Mouse (Mus musculus): ENCODE data around the gene Zfp36. TPM values are rescaled to one million over a fixed set of nuclear protein-coding genes. Genes with fewer than 3 reads are reported as not detected.

The Zfp36 gene
- polyA plus RNA-seq, 1 experiment from 2014 or later, result 3.9 TPM

Other genes with a start within 250 kb of the Zfp36 start
- 38.3 and 45.9 TPM in 2 replicates for gene Fbl, start 210.5 kb downstream of the Zfp36 start, polyA plus RNA-seq (2014; fragmentation: Nextera tagmentation; extraction: Ambion mirVana)
- 18.1 and 23.5 TPM in 2 replicates for gene Dyrk1b, start 200.8 kb downstream of the Zfp36 start, polyA plus RNA-seq (2014; fragmentation: Nextera tagmentation; extraction: Ambion mirVana)
- gene Eid2, start 112.4 kb downstream of the Zfp36 start, polyA plus RNA-seq (2014; fragmentation: Nextera tagmentation; extraction: Ambion mirVana), result 7.2 and 12.7 TPM in 2 replicates
- 17.4 and 19.0 TPM in 2 replicates for gene Eid2b, start 102.5 kb downstream of the Zfp36 start, polyA plus RNA-seq (2014; fragmentation: Nextera tagmentation; extraction: Ambion mirVana)
- gene Selenov, start 89.1 kb downstream of the Zfp36 start, polyA plus RNA-seq (2014; fragmentation: Nextera tagmentation; extraction: Ambion mirVana), result 0.46 and 0.52 TPM in 2 replicates
- gene Dll3, start 78.0 kb downstream of the Zfp36 start, polyA plus RNA-seq (2014; fragmentation: Nextera tagmentation; extraction: Ambion mirVana), result 77.4 and 86.1 TPM in 2 replicates
- 189 and 201 TPM in 2 replicates for gene Timm50, start 68.2 kb downstream of the Zfp36 start, polyA plus RNA-seq (2014; fragmentation: Nextera tagmentation; extraction: Ambion mirVana)
- 68.0 and 74.9 TPM in 2 replicates for gene Supt5, start 41.5 kb downstream of the Zfp36 start, polyA plus RNA-seq (2014; fragmentation: Nextera tagmentation; extraction: Ambion mirVana)
- 746 and 776 TPM in 2 replicates for gene Rps16, start 29.6 kb downstream of the Zfp36 start, polyA plus RNA-seq (2014; fragmentation: Nextera tagmentation; extraction: Ambion mirVana)
- gene Plekhg2, start 7.7 kb downstream of the Zfp36 start, polyA plus RNA-seq (2014; fragmentation: Nextera tagmentation; extraction: Ambion mirVana), result 39.5 and 48.0 TPM in 2 replicates
- 47.6 and 49.7 TPM in 2 replicates for gene Med29, start 12.5 kb upstream of the Zfp36 start, polyA plus RNA-seq (2014; fragmentation: Nextera tagmentation; extraction: Ambion mirVana)
- 77.6 and 79.9 TPM in 2 replicates for gene Paf1, start 12.7 kb upstream of the Zfp36 start, polyA plus RNA-seq (2014; fragmentation: Nextera tagmentation; extraction: Ambion mirVana)
- gene Gmfg, start 57.2 kb upstream of the Zfp36 start, polyA plus RNA-seq (2014; fragmentation: Nextera tagmentation; extraction: Ambion mirVana), result 6.5 and 8.7 TPM in 2 replicates
- gene Lrfn1, start 71.7 kb upstream of the Zfp36 start, polyA plus RNA-seq (2014; fragmentation: Nextera tagmentation; extraction: Ambion mirVana), result 5.8 and 6.6 TPM in 2 replicates
- not detected in 2 replicates for gene Ifnl2, start 130.2 kb upstream of the Zfp36 start, polyA plus RNA-seq (2014; fragmentation: Nextera tagmentation; extraction: Ambion mirVana)
- gene Ifnl3, start 142.6 kb upstream of the Zfp36 start, polyA plus RNA-seq (2014; fragmentation: Nextera tagmentation; extraction: Ambion mirVana), result not detected in 2 replicates
- not detected in 2 replicates for gene Sycn, start 160.6 kb upstream of the Zfp36 start, polyA plus RNA-seq (2014; fragmentation: Nextera tagmentation; extraction: Ambion mirVana)
- not detected in 2 replicates for gene Nccrp1, start 167.0 kb upstream of the Zfp36 start, polyA plus RNA-seq (2014; fragmentation: Nextera tagmentation; extraction: Ambion mirVana)
- 25.3 and 27.4 TPM in 2 replicates for gene Samd4b, start 217.9 kb upstream of the Zfp36 start, polyA plus RNA-seq (2014; fragmentation: Nextera tagmentation; extraction: Ambion mirVana)
- gene Pak4, start 217.9 kb upstream of the Zfp36 start, polyA plus RNA-seq (2014; fragmentation: Nextera tagmentation; extraction: Ambion mirVana), result 30.5 and 32.6 TPM in 2 replicates